ENCODE assay signal across 11 mouse cellular contexts in genomic region chr13:57061074-57061473, GRCm38 (mm10).
DNase-seq lines count a peak whose midpoint lies in the region; ATAC-seq lines count a peak whose summit lies in the region.
"Had no signal": no experiment of that assay in that cellular context is flagged by ENCODE, and none has a peak within 500 bp of the region (broad histone marks: within the 10 kb centered on the region; RNA-seq: fewer than 3 reads in every experiment).

No protein-coding gene starts in this region.

- no peak for DNase-seq in forebrain, embryonic 10.5 days (ENCODE audit: extremely low spot score, low spot score)
- DNase-seq in left cerebral cortex, postnatal 4 days: peak; percentile 43
- no peak for DNase-seq in left cerebral cortex, adult 8-10 months (ENCODE audit: low spot score in 2 of 2)
- peak; percentile 34 for DNase-seq in retina, postnatal 1 day
- DNase-seq in frontal cortex, postnatal 14 days (ENCODE audit: low spot score in 2 of 2): no peak
- no peak for DNase-seq in testis, postnatal 14 days (ENCODE audit: low spot score)
- DNase-seq: lung, adult 2 months; right cerebral cortex, adult 18-20 months had no signal

- intact Hi-C loops in left cerebral cortex, postnatal 4 days (cut with DNase I): no loop called here

- no peaks in the 10 kb centered on the region for H3K27me3 ChIP-seq in forebrain, embryonic 15.5 days
- H3K27me3 ChIP-seq in forebrain, embryonic 10.5 days (ENCODE audit: poor library complexity, severe bottlenecking): no peaks in the 10 kb centered on the region
- no peaks in the 10 kb centered on the region for H3K27me3 ChIP-seq in hindbrain, embryonic 16.5 days (replicated peaks; ENCODE audit: control insufficient read depth, insufficient read depth, low read length)
- H3K27me3 ChIP-seq: kidney, embryonic 15.5 days had no signal

- no peak overlapping the region for H3K9ac ChIP-seq in forebrain, embryonic 15.5 days (replicated peaks)
- H3K9ac ChIP-seq in hindbrain, embryonic 16.5 days (ENCODE audit: low read depth, low read length): peak overlapping the region; percentile 41
- H3K9ac ChIP-seq: kidney, embryonic 15.5 days had no signal

- peak overlapping the region; percentile 44; the same call in 1 of the 2 replicates for H3K27ac ChIP-seq in forebrain, embryonic 15.5 days (replicated peaks)
- no peak overlapping the region for H3K27ac ChIP-seq in forebrain, embryonic 10.5 days
- peak overlapping the region; percentile 64 for H3K27ac ChIP-seq in hindbrain, embryonic 16.5 days (ENCODE audit: low read depth, low read length)
- H3K27ac ChIP-seq: kidney, embryonic 15.5 days had no signal

- no peaks in the 10 kb centered on the region for H3K36me3 ChIP-seq in forebrain, embryonic 15.5 days
- no peaks in the 10 kb centered on the region for H3K36me3 ChIP-seq in forebrain, embryonic 10.5 days (replicated peaks)
- H3K36me3 ChIP-seq in hindbrain, embryonic 16.5 days (ENCODE audit: control insufficient read depth, insufficient read depth, low read length): no peaks in the 10 kb centered on the region
- H3K36me3 ChIP-seq: kidney, embryonic 15.5 days had no signal

- WGBS in forebrain, embryonic 15.5 days: 40% methylated on average over 7 of the region's 7 CpGs
- WGBS in forebrain, embryonic 10.5 days: 74% methylated on average over 7 of the region's 7 CpGs
- WGBS in hindbrain, embryonic 16.5 days: 38% methylated on average over 7 of the region's 7 CpGs

- no peak overlapping the region for H3K4me3 ChIP-seq in forebrain, embryonic 15.5 days
- H3K4me3 ChIP-seq in forebrain, embryonic 10.5 days: no peak overlapping the region
- H3K4me3 ChIP-seq in hindbrain, embryonic 16.5 days (ENCODE audit: low read length): no peak overlapping the region
- H3K4me3 ChIP-seq: kidney, embryonic 15.5 days had no signal

- peaks cover 18% of the 10 kb centered on the region for H3K4me1 ChIP-seq in forebrain, embryonic 15.5 days
- H3K4me1 ChIP-seq in forebrain, embryonic 10.5 days: peaks cover 18% of the 10 kb centered on the region
- H3K4me1 ChIP-seq in hindbrain, embryonic 16.5 days (ENCODE audit: control insufficient read depth, insufficient read depth, low read depth, low read length): peaks cover 16% of the 10 kb centered on the region
- H3K4me1 ChIP-seq: kidney, embryonic 15.5 days had no signal

- H3K4me2 ChIP-seq in forebrain, embryonic 15.5 days (replicated peaks): no peak overlapping the region
- no peak overlapping the region for H3K4me2 ChIP-seq in hindbrain, embryonic 16.5 days (ENCODE audit: low read length)
- H3K4me2 ChIP-seq: kidney, embryonic 15.5 days had no signal

- no peak; the same call in 1 of the 2 replicates for ATAC-seq in forebrain, embryonic 15.5 days (replicated peaks)
- ATAC-seq in hindbrain, embryonic 16.5 days: peak; percentile 82

- no peaks in the 10 kb centered on the region for H3K9me3 ChIP-seq in forebrain, embryonic 15.5 days
- H3K9me3 ChIP-seq in forebrain, embryonic 10.5 days: no peaks in the 10 kb centered on the region
- no peaks in the 10 kb centered on the region for H3K9me3 ChIP-seq in hindbrain, embryonic 16.5 days (ENCODE audit: control insufficient read depth, low read length)
- H3K9me3 ChIP-seq: kidney, embryonic 15.5 days had no signal

Comparison
In these comparisons a context has a peak if more than half of its experiments do, and no peak if none do; other contexts are left out.
1. DNase-seq: peak in left cerebral cortex, postnatal 4 days (single experiment) and retina, postnatal 1 day (single experiment); none in forebrain, embryonic 10.5 days (single experiment), left cerebral cortex, adult 8-10 months (0 of 2), frontal cortex, postnatal 14 days (0 of 2) and testis, postnatal 14 days (single experiment).